Mouse (Mus musculus) gastrocnemius, postnatal 4 days (tissue): Measurements from ENCODE around the gene Suco. TPM values are rescaled to one million over a fixed set of nuclear protein-coding genes. Genes with fewer than 3 reads are reported as not detected.

Experiments used
- DNase-seq, 2 experiments: peaks; one replicate each; pipeline ENCODE4 v3.0.0; 2021 to 2022; ENCODE audit warnings: low spot score in 2 of 2, mixed read lengths in 2 of 2
- long read RNA-seq, 2 experiments: library from polyadenylated mRNA; stranded (forward); transcript quantifications; one replicate each; pipeline ENCODE4 v2.0.0; 2021
- total RNA-seq, 2 experiments: library from RNA; stranded (reverse); gene quantifications; 2 replicates each; pipeline ENCODE4 v1.2.3; 2021

Gene Suco
- 10 to 100 TPM; 22.8 to 28.1 TPM for total RNA-seq
- long read RNA-seq, experiment 1, full-length matches to known transcripts: 4 of 14 reads
- long read RNA-seq, experiment 1, partial matches to known transcripts: 4 of 14 reads
- long read RNA-seq, experiment 1, other reads (novel, unspliced or antisense): 6 of 14 reads
- long read RNA-seq, experiment 2, full-length matches to known transcripts: 1 of 14 reads
- long read RNA-seq, experiment 2, partial matches to known transcripts: 1 of 14 reads
- long read RNA-seq, experiment 2, other reads (novel, unspliced or antisense): 12 of 14 reads

DNA sequence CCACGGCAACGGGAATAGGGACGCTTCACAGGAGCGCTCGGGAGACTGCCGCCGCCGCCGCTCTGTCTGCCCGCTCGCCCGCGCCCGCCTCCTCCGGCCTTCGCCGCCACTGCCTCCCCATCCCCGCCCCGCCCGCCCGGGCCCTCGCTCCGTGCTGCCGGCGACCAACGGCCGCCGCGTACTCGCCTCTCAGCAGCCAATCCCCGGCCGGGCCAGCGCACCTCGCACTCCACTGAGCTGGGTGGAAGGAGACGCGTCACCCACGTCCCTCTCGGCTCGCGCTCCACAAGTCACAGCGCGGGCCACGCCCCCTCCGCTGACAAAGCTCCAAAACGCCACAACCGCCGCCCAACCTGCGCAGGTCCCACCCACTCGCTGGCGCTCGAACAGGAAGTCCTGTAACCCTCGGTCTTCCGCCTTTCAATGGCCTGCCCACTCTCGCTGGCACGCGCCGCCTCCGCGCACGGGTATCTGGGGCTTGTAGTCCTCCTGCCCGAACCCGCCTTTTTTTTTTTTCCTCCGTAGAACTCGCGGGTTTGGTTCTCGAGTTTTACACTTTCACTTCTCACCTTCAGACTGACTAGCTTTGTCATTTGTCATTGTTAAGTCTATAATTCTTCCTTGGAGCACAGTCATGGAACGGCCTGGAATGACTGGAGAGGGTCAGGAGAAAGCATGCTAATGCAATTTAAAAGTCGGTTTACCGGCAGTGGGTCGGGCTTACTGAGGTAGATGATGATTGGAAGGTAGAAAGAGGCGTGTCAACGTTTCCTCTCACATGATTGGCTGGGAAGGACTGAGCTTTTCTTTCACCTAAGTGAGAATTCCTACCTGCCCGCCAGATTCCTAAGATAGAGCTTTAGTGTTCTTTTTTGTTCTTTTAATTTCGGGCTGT, at the start of gene Suco:
Gene Suco (minus strand): TSS at position 130 of the 895 bp plus-strand sequence.
- peak; percentile 99 to 100 for DNase-seq

DNA sequence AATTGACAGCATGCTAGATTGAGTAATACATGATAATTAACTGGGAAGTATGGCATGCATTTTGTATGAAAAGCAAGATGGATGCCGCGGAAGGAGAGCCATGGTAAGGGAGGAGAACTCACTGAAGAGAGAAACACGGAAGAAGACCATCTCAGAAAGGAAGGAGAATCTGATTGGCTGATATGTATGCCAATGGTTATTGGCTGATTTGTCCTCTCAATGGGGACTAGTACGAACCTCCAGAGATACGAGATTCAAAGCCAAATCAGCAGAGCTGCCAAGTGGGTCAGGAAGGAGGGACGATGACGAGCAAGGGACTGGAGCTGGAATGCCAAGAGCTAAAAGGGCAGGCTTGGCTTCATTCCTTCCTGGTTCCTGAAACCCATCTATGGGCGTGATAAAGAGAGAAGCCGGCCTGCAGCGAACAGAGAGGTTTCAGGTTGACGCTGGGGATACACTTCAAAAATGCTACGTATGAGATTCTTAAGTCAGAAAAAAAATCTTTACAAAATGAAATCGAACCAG, 48.9 kb upstream of the Suco start:
- DNase-seq: no peak

DNA sequence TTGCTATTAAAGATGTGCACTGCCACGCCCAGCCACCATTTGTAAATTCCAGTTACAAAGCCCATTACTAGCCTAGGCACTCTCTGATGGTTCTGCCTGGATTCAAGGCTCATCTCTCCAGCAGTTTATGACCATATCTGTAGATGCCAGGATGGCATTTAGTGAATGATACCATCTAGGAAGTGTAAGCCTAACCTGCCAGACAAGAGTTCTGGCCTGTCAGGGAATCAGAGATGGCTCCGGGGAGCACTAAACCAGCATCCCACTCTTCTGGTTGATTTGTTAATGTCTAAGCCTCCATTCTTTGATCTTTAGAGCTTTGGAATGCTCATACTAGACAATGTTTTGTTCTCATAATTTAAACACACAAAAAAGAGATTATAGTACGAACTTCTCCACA, 47.8 kb upstream of the Suco start:
- DNase-seq: no peak

DNA sequence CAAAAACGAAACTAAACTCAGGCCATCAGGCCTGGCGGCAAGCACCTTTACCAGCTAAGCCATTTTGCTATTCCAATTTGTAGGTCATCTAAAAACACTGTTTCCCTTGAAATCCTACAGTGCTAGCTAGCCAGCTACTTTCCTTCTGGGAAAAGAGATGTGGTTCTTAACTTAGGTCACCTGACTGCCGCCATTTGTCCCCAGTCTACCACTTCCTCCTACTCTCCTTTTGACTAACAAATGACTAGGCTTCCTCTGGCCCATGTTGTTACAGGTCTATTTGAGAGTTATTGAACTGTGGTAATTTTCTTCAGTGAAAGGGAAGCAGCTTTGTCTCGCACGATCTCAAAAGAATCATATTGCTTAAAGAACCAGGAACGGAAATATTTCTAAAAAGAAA, 45.4 kb upstream of the Suco start:
- no peak for DNase-seq

DNA sequence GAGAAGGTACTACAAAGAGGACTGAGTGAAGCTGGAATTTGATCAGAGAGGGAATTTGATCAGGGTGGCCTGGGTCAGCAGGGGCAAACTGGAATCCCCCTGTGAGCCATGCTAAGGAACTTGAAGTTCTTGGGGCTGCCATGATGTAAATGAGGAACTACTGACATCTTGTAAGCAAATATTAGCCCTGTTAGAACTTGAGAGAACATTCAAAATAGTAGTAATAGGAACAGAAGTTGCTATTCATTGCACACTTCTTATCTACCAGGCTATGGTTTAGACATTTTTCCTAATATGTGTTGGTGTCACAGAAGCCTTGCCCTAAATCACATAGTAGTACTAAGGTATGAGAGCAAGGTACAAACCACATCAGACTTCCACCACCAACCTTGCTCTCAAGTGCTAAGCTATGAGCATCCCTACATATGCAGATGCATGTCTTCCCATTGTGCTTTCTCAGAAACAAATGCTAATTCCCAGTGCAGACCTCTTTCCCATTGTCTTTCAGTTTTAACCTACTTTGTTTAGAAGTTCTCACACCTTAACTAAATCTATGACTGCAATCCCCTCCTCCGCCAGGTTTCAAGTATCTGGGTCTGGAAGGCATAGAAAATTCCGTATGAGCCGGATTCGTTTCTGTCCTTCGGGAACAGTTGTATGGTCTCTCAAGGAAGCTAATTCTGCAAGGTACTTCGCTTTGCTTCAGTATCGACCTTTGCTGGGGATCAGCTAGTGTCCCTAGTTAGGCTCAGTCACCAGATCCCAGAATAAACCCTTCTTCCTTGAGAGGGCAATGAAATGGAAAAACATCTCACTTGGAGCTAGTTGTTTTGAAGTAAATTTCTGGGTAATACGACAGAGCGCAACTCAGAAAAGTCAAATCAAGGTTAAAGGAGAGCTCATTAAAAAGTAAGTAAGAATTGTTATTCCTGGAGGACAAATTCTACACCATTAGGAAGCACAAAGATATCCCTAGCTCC, 44.3 kb upstream of the Suco start:
- DNase-seq: no peak

DNA sequence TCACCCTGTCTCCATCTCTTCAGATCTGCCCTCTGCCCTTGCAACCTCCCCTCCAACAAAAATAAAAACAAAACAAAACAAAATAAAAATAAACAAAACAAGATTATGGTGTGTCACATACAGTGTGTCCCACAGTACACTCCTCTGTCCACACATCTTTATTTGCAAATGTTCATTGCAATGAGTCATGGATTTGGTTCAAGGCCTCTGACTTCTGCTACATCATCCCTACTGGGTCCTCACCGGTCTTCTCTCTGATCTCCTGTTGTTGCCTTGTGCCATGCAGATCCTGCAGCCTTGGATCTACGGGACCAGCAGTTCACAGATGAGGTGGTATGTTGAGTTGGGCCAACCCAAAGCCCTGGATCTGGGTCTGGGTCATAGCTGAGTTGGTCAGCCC, 43.1 kb upstream of the Suco start:
- DNase-seq: no peak

DNA sequence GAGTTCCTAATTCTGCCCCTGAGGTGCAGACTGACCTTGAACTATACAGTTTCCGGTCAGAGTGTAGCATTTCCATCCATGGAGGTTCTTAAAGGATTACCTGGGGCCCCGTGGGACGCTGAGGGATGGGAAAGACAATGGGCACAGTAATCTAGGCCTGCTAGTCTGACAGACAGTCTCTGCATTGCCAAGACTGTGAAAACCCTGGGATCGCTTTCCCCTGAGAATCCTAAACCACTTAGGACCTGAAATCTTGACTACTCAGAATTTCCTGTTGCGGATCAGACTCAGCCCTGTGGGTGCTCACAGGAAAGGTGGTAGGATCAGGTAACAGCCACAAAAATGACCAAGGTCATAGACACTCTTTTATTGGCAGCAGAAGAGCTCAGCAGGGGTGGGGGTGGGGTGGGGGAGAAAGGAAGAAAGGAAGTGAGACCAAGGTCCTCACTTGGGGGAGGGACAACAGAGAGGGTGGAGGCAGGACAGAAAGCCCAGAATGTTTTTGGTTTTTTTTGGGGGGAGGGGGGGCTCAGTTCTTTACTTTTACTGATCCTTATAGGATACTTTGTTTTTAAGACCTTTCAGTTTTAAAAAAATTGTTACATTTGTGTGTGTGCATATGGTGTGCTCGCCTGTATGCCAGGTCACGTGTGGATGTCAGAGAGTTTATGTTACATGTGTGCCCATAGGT, 42.3 kb upstream of the Suco start:
- DNase-seq: no peak

DNA sequence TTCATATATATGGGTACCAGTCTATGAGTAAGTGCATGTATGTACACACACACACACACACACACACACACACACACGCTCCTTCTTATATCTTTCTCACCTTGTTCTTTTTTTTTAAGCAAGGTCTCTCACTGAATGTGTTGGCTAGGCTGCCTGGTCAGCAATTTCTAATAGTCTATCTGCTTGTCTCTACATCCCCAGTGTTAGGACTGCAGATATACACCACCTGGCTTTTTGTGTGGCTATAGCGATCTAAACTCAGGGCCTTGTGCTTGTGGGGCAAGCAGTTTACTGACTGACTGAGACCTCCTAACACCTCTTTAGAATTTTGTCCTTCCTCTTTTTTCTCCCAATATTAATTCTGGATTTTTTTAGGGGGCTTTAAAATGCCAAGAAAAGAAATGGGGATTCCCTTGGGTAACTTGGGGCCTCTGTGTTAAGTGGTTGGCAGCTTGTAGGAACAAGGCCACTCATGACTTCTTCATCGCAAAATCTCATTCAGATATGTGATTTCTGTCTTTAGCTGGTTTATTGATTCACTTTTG, 41.5 kb upstream of the Suco start:
- no peak for DNase-seq

DNA sequence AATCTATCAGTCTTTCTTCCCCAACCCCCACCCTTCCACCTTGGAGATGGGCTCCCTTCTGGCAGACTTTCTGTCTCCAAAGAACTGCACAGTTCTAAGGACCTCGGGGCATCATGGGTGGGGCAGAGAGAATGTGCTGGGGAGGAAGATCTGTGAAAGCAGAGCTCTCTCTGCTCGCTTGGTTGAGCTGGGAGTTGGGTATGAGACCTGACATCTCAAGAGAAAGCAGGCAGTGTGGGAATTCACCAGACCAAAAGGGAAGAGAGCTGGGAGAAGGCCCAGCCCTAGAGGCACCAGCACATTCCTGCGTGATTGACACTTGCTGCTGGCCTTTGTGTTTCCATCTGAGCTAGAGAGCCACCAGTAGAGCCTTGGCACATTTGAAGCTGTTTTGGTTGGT, 39.6 kb upstream of the Suco start:
- DNase-seq: no peak

DNA sequence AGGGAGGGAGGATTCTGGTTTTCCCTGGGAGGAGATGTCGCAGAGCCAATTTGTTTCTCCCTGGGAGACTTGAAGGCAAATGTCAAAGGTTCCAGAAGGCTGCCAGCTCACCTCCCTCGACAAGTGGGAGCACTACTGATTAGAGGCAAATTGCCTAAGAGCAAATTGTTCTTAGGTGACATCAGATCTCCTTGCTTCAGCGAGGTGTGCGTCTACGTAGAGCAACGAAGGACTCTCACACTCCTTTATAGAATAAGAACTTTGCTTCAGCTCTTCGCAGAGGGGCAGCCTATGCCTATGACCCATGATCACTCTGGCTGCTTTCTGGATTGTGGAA, 37.1 kb upstream of the Suco start:
- no peak for DNase-seq

DNA sequence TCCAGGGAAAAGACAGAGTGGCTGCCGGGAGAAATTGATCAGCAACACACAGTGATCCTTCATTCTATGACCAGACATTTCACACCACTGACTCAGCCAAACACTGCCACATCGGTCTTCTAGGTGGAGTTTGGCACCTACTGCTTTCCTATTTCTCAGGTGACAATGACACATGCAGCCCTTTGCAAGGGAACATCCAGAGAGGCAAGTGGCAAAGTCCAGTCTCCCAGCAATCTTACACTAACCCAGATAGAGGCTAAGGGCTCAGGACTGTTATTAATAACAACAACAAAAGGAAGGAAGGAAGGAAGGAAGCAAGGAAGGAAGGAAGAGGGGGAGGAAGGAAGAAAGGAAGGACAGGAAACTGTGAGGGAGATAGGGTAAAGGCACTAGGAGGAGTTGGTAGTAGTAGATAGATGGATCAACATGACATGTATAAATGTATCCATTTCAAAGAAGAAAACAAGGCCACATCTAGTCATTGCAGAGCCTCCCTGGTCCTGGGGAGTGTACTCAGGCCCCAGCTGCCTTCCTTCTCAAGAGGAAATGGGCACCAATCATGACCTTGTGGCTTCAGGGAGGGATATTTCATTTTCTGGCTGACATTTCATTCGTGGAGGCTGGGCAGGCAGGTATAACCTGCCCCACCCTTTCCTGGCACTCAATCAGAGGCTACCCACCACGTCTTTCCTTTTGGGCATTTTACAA, 36.6 kb upstream of the Suco start:
- DNase-seq: no peak

DNA sequence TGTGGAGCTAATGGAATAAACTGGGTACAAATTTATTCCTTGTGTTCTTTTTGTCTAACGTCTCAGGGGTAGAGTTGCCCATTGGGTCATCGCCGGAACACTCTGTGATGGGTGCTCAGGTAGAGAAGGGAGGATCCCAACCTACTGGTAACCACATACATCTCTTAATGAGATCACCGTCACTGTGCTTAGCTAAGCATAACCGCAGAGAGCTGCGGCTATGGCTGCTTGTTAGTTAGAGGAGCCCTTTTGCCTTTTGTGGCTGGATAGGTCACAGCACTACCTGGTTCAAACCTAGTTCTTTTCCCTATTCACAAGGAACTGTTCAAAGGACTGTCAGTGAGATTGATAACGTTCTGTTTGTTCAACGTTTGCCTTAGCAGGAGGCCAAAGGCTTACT, 32.6 kb upstream of the Suco start:
- no peak for DNase-seq

DNA sequence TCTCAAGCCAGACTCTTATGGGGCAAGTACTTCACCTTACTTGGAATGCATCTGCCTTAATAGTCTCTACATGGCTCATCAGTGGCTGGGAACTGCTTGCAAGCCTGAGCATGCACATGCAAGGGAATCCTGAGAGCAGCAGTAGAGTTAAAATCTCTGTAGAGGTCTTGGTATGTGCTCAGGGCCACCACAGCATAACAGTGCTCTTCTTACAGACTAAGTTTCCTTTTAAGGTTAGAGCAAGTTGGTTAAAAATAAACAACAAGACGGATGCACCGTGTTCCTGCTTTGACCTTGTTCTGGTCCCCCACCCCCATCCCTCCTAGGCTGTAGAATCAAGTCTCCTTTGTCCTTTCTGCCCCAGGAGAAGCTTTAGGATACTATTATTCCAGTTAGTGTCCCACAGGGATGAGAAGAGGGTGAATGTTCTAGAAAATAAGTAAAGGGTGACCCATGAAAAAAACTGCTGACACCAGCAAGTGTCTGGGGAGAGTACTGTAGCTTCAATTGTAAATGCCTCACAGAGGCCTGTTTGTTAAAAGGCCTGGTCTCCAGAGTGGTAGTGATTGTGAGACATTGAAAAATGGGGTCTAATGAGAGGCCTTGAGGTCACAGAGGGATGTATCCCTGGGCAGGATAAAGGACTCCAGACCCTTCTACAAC, 31.4 kb upstream of the Suco start:
- no peak for DNase-seq

DNA sequence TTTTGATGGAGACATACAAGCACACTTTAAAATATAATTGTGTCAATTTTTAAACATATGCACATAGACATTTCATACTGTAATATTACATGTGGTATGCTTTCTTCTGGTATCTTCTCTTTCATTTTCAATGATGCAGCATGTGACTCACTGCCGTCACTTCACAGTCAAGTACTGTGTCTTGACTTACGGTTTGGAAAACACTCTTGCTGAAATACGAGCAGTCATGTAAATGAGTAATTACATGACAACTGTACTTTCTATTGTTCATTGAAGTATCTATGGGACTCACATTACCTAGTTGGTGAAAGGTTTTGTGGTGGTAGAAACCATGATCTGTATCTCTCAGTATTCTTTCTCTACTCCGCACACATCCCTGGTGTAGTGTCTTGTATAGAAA, 30.6 kb upstream of the Suco start:
- no peak for DNase-seq

DNA sequence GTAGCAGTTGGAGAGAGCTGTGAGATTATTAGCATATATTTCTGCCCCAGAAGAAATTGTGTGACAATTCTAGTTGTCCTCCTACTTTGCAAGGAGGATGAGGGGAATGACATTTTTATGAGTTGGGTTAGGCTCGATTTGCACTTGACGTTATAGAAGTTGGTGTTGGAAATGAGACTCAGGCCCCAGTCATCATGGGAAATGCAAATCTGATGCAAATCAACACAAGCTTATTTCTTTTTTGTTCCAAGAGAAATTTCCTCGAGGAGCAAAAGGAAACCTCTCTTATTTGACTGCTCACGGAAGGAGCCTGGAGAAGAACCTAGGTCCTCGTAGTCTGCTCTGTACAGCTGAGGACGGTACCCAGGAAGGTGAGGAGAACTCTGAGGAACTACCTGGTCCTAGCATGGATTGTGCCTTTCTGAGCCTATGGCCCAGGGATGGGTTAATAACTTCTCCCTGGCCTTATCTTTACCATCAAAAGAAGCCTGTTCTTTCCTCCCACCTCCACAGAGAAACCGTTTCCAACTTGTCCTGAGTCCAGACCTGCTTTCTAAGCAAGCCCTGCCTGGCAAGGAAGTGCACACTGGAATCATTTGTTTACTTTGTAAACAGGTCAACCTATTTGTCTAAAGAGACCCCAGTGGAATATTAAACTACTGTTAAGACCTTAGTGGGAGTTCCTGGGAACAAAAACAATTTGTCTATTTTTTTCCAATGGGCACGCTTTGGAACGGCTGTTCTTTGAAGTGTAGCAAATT, 26.4 kb upstream of the Suco start:
- no peak for DNase-seq

DNA sequence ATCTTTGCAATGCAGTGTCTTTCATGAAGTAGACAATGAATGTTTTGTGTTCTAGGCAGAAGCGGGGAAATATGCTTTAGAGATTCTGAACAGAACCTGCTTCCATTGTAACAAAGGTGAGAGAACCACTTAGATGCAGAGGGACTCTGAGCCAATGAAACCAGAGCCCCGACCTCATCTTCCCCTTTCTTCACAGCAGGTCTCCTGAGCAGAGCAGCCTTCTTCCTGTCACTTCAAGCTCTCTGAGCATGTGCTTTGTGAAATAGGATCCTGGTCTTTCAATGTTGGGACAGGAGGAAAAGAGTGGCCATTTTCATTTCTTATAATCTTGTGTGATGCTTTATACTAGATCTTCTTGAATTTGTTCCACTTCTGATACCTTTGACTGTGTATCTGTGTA, 23.6 kb upstream of the Suco start:
- DNase-seq: no peak

DNA sequence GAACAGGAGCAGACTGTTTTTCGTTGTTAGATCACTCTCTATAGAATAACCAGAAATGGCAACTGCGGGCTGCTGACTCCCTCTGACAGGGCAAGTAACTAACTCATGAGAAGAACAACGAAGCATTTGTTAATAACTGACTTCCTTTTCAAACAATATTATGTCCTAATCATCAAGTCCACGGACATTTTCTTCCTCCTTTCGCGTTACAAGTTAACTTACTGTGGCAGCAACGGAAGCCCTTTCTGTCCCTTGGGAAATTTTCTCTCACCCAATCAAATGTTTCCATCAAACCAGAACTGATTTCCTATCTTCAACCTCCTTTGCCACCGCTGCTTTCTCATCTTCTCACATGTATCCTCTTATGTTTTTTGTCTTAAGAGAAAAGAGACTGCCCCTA, 20.8 kb upstream of the Suco start:
- DNase-seq: no peak

DNA sequence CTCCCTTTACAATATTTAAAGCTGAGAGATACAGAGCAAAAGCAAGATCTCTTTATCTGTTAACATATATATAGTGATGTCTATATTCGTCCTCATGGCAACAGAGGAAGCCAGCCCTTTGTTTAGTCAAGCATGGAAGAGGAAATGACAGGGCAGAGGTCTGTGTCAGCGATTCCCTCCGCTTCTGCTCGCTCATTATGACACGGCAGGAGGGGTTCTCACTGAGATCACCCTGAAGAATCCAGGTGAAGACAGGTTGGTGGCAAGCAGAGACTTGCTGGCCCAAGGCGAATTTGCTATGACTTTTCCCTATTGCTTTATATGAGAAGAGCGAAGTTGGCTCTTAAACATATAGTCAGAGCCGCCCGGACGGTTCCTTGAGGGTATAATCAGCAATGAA, 19.6 kb upstream of the Suco start:
- no peak for DNase-seq

DNA sequence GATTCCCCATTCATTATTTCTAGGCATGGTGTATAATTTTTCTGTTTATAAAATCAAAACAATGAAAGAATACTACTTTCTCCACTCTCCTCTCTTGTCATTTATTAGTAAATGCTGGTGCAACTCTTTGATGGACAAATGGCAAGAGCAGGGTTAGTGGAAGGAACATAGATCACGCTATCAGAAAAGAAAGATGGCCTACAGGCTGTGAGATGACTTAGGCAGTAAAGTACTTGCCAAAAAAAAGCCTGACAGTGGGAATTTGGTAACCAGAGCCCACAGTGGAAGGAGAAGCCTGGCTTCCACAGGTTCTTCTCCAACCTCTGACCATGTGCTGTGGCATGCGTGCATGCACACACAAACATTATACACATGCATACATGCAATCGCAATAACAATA, 18.5 kb upstream of the Suco start:
- DNase-seq: no peak
